Mouse (Mus musculus) heart, postnatal 0 days (tissue): ENCODE results near the gene Tgfbi.
A peak's percentile ranks its signal among the peaks of the same experiment; 100 is the strongest.

ENCODE experiments used
- CTCF ChIP-seq: IDR thresholded peaks from 2 replicates; pipeline ENCODE4 v1.5.1; 2016; ENCODE audit warnings: antibody characterized with exemption, control low read depth, low read depth
- EP300 ChIP-seq: IDR thresholded peaks from 2 replicates; pipeline ENCODE4 v1.6.1; 2016; ENCODE audit warnings: antibody characterized with exemption, low read depth

DNA sequence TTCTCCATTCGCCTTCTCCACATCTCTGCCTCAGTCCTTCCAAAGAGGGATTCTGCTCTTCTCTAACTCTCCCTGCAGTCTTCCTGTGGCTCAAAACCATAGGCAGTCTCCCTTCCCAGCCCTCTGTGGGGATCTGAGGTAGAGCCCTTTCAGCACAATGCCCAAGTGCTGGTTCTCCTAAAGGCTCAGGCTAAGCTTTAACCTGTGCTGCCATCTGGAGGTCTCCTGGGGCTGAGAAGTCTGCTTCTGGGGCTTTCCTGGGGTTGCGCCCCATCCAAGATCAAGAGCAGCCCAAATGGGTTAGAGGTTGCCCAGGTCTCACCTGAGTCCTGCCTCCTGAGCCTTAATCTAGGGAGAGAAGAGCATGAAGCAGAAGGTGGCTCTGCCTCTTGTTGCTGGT, 32.4 kb downstream of the Tgfbi start:
- TF ChIP-seq CTCF (peak; percentile 76), EP300 (no peak)
